Mouse (Mus musculus) sigmoid colon, adult 10 weeks (tissue): Measurements from ENCODE around the gene Ngrn. TPM values are rescaled to one million over a fixed set of nuclear protein-coding genes. Genes with fewer than 3 reads are reported as not detected.

Experiments used
- polyA plus RNA-seq: library from polyadenylated mRNA; stranded (reverse); fragments of 350-450 nt; fragmentation: Illumina TruSeq; extraction: RNeasy Lipid Tissue Mini Kit (QIAGEN cat#74804); gene quantifications from one replicate; pipeline ENCODE4 v1.2.3, GENCODE M21; 2014; ENCODE audit warnings: low read depth, low replicate concordance

Ngrn gene
- 14.2 TPM for polyA plus RNA-seq

DNA sequence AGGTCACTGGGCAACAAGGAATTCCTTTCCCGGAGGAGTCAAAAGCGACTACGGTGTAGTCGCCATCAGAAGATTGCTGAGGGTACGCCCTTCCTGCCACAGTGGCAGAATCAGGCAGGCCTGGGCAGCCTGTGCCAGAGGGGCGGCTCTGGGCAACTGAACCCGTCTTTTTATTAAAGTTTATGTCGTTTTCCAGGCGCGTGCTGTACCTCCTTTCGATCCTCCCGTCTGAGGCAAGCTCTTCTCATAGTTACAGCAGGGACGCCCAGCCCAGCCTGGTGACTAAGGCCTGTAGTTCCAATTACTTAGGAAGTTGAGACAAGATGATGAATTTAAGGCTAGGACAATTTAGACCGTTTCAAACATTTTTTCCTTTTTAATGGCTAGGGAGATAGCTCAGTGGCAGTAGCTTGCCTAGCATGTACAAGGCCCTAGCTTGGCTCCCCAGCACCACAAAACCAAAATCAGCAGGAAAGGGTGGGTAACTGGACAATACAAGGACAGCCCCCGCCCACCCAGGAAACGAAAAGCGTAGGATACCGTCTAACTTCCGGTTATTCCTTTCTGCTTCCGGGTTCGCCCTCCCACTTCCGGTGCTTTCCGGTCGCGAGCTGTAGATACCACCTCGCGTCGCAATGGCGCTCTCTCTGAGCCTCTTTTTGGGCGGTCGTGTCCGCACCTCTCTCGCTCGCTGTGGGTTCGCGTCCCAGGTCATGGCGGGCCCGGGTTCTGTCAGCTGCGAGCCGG is at the start of gene Ngrn:
TSS of gene Ngrn (plus strand) at position 591 of the 747 bp plus-strand sequence.

GRCm38 (mm10) chr7:80232489-80233029 is 28.5 kb upstream of the Ngrn start, which contains the start of the genes Cib1 and Gdpgp1:
Gene Cib1, minus strand, starts transcription at chr7:80232813.
Gene Gdpgp1, plus strand, starts transcription at chr7:80232865.

GRCm38 (mm10) chr7:80246148-80246721 is 14.8 kb upstream of the Ngrn start, which contains the start of gene Ttll13:
Gene Ttll13, plus strand, starts transcription at chr7:80246376.

GRCm38 (mm10) chr7:80268897-80269750 is 8.1 kb downstream of the Ngrn start, which contains the start of gene Vps33b:
Gene Vps33b, plus strand, starts transcription at chr7:80269649.

DNA sequence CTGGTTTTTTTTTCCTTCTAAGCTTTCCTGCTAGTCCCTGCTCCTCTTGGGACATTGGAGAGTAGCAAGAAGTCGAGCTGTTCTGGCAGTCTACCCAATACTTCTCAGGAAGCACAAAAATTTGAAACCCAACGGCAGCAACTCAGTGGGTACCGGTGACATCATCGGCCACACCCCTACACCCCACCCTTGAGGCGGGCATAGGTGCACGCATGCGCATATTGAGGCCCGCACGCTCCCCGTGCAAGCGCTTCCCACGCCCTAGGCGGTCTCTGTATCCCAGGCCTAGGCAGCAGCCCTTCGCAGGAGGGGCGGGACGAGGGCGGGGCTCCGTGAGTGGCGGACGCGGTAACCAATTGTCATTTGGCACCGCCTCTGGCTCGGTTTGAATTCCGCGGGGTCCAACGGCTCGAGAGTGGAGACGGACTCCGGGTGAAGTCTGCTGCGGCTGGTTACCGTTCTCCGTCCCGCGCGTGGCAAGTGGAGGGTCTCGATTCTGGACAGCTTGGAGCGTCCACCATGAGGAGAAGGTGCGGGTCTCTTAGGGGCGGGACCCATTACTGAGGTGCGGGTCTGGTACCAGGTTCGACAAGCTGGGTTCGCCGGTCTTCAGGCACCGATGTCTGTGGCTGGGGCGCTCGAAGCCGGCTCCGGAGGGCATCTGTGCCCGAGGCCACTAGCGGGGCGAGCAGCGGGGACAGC is 33.2 kb downstream of the Ngrn start, which contains the start of gene Prc1:
TSS of gene Prc1 (plus strand) at position 389 of the 702 bp plus-strand sequence.

Other genes starting within 250 kb of the Ngrn start
- gene Zfp710, start 236.4 kb upstream of the Ngrn start, polyA plus RNA-seq = 2.5 TPM
- 5.1 TPM for gene Idh2, start 145.8 kb upstream of the Ngrn start, polyA plus RNA-seq
- 4.6 TPM for gene Sema4b, start 74.4 kb upstream of the Ngrn start, polyA plus RNA-seq
- 39.8 TPM for gene Cib1, start 28.4 kb upstream of the Ngrn start, polyA plus RNA-seq
- gene Gdpgp1, start 28.4 kb upstream of the Ngrn start, polyA plus RNA-seq = 3.4 TPM
- 0.41 TPM for gene Ttll13, start 14.8 kb upstream of the Ngrn start, polyA plus RNA-seq
- gene Vps33b, start 8.4 kb downstream of the Ngrn start, polyA plus RNA-seq = 5.7 TPM
- 29.1 TPM for gene Prc1, start 33.2 kb downstream of the Ngrn start, polyA plus RNA-seq
- 5.7 TPM for gene Rccd1, start 63.2 kb downstream of the Ngrn start, polyA plus RNA-seq
- 5.3 TPM for gene Unc45a, start 79.8 kb downstream of the Ngrn start, polyA plus RNA-seq
- 16.5 TPM for gene Hddc3, start 81.9 kb downstream of the Ngrn start, polyA plus RNA-seq
- 7.2 TPM for gene Man2a2, start 110.2 kb downstream of the Ngrn start, polyA plus RNA-seq
- gene Fes, start 126.7 kb downstream of the Ngrn start, polyA plus RNA-seq = 0.66 TPM
- 1.5 TPM for gene Furin, start 144.2 kb downstream of the Ngrn start, polyA plus RNA-seq